Mouse (Mus musculus) kidney, embryonic 15.5 days (tissue): ENCODE results near the gene Jade1. TPM values are rescaled to one million over a fixed set of nuclear protein-coding genes. Genes with fewer than 3 reads are reported as not detected.

ENCODE experiments used
- polyA plus RNA-seq: library from polyadenylated mRNA; unstranded; fragments of >200 nt; fragmentation: Nextera tagmentation; extraction: Ambion mirVana; gene quantifications from 2 replicates; pipeline ENCODE4 v1.2.1, GENCODE M21; 2015

The Jade1 gene
- polyA plus RNA-seq, 1 experiment from 2014 or later = 22.8 TPM

Other genes starting within 250 kb of the Jade1 start
- gene Sclt1, start 186.8 kb downstream of the Jade1 start, polyA plus RNA-seq = 26.1 and 26.5 TPM in 2 replicates
- gene D3Ertd751e, start 186.9 kb downstream of the Jade1 start, polyA plus RNA-seq = 17.8 and 19.5 TPM in 2 replicates